Mouse (Mus musculus) Muller cell, postnatal 12 days (primary cell): ENCODE data around the gene Fcna.

Experiments used
- DNase-seq: peaks from one replicate; pipeline ENCODE4 v3.0.0-alpha.2; 2015; ENCODE audit errors: inconsistent ontology term

Fcna gene

GRCm38 (mm10) chr2:25627811-25628210, at the start of gene Fcna:
Gene Fcna (minus strand): TSS chr2:25628030.
- no peak for DNase-seq

DNA sequence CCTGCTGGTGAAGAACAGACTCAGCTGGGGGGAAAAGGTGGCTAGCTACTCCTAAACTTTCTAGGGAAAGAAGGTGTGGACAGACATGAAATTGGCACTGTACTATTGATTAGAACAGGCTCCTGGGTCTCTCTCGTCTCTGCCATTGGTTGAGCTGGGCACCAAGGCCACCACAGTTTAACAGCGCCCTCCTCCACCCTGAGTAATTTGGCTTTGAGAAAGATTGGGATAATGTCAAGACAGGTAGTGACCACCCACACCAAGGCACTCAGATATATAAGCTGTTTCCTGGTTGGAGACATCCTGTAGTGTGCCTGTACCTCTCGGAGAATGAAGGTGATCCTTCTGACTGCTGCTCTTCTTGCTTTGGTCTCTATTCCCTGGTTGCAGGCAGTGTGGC, 48.7 kb upstream of the Fcna start, which contains the start of gene Lcn6:
TSS of gene Lcn6 (plus strand) at position 301 of the 400 bp plus-strand sequence.
- DNase-seq: no peak

DNA sequence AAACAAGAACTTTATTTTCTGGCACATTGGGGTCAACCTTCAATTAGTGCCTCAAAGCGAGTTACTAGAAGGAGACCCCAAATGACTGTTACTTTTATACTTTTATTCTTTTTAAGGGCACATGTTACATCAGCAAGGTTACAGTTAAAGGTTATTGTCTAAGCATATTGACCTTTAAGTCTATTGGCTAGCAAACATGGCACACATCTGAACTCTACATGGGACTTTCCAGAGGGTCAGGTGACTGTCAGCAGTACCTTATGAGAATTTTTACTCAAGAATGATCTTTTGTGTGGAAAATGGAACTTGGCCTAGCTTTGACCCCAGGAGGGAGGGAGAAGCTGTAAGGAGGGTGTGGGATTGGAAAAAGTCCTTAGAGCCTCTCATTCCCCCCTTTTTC, 38.7 kb upstream of the Fcna start:
- DNase-seq: no peak

DNA sequence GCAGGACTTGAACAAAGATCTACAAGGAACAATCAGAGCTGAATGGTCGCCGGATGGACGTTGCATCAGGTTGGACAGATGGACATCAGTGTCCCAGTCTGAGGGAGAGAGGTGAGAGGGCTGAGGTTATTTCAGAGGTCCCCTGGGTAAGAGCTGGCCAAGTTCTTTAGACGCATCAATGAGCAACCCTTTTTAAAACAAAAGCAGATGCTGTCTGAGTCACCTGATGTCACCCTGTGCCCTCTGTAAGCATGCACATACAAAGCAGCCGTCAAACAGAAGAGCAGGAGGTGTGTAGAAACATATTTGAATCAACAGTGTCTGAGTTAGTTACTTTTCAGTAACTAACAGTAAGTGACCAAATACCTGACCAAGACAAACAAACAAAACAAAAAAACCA, 36.3 kb upstream of the Fcna start:
- DNase-seq: no peak

- DNase-seq: no peak
Observed at GRCm38 (mm10) chr2:25663511-25663910, 35.7 kb upstream of the Fcna start.

GRCm38 (mm10) chr2:25661245-25661970, 33.6 kb upstream of the Fcna start:
- peak; percentile 20 for DNase-seq

GRCm38 (mm10) chr2:25660279-25660678, 32.4 kb upstream of the Fcna start:
- DNase-seq: no peak

GRCm38 (mm10) chr2:25657652-25658051, 29.8 kb upstream of the Fcna start, which contains the start of gene Lcn5:
Gene Lcn5 (plus strand): TSS chr2:25657952.
- no peak for DNase-seq

DNA sequence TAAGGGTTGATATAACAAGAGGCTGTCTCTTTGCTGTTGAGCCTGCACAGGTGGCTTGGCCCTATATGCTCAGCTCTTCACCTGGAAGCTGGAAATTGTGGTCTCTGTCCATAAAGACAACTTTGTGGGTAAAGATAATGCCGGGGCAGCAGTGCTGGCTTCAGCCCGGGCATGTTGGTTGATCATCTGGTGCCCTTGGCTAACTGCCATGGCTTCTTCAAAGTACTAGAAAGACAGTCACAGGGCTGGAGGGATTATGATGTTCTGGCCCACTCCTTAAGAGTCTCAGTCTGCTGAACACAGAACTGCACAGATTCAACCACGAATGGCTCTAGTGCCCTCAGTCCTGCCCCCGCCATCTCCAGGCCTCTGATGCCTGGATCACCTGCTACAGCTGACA, 29.4 kb upstream of the Fcna start:
- DNase-seq: peak; percentile 57

DNA sequence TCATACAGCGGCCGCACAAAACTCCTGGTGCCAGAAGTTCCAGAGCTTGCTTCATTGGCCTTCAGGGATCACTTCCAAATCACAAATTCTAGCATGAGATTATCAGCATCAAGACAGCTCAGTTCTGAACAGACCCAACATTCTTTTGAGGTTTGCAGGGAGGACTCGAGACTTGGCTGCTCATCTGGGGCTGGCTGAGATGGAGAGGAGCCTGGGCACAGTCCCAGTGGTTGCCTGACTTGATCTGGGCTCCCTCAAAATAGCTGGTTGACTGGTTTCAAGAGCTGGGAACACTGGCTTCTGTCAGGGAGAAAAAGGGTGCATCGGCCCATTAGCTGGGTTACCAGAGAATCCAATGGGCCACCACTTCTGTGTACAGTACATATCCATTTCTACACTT, 28.9 kb upstream of the Fcna start:
- DNase-seq: peak; percentile 77

DNA sequence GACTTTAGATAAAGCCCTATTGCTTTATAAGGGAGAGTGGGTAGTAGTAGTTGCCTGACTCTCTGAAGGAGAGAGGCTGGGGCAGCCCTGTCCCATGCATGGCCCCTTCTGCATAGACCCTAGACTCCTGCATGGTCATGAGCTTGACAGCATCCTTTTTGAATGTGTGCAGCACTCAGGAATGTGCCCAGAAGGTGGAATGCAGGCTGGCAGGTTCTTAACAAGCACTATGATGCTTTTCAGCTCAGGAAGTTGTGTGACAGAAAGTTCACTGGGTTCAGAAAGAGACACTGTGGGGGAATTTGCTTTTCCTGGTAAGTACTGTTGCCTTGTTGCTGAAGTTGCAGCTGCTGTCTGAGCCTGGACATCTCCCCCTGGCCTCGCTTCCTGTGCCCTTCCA, 26.7 kb upstream of the Fcna start:
- peak; percentile 31 for DNase-seq

DNA sequence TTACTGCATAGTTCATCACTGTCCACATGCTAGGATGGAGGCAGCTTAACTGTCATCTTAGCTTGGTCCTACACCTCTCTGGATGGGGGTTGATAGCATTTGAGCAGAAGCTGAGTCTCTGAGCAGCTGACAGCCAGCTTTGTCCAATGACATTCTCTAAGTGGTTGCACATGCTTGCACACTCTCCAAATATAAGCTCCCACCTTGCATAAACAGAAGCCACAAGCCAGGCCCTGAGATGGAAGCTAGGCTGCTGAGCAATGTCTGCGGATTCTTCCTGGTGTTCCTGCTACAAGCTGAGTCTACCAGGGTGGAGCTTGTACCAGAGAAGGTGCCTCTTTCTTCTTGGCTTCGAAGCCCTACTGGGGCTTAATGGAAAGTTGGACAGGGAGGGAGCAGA, 25.1 kb upstream of the Fcna start, which contains the start of gene Lcn8:
TSS of gene Lcn8 (plus strand) at position 219 of the 400 bp plus-strand sequence.
- DNase-seq: no peak

GRCm38 (mm10) chr2:25639890-25640289, 12.1 kb upstream of the Fcna start:
- peak; percentile 40 for DNase-seq

DNA sequence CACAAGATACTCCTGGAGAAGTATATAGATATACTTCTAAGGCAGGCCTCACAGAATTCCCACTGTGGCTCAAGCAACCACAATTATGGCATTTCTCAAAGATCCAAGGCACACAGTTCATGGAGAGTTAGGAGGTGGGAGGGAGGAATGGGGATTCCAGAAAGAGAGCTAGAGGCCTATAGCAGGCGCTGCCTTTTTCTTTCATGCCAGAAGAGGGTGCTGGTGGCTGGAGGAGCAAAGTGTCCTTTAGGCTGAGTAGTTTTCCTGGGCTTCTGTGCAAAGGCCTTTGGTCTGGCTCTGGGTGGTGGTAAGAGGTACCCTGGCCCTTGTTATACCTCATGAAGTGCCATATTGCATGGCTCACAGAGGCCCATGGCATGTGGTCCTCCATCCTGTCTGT, 6.2 kb upstream of the Fcna start:
- peak; percentile 19 for DNase-seq

GRCm38 (mm10) chr2:25633616-25634015, 5.8 kb upstream of the Fcna start:
- DNase-seq: no peak

- no peak for DNase-seq
Observed at GRCm38 (mm10) chr2:25628738-25629137, 908 bp upstream of the Fcna start.

GRCm38 (mm10) chr2:25625986-25626385, 1.8 kb downstream of the Fcna start:
- DNase-seq: no peak

- DNase-seq: peak; percentile 95
Observed at GRCm38 (mm10) chr2:25621229-25622200, 6.3 kb downstream of the Fcna start, which contains the start of gene Tmem141. Gene Tmem141 (minus strand): TSS chr2:25622005.

DNA sequence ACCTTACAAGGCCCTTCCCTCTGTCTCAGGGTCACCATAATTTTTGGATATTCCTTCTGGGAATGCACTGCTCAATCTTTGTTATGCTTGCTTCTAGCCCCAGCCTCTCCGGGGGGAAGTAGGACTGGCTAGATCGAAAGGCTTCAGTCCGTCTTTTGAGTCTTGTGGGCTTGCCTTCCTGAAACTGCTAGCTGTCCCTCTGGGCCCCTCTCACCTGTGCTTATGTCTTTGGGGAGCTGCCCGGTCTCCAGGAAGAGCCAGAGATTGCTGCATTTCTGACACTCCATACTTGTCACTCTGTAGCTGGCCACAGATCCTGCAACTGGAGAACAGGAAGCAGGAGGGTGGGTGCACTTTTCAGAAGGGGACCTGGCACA, 7.0 kb downstream of the Fcna start:
- DNase-seq: no peak

DNA sequence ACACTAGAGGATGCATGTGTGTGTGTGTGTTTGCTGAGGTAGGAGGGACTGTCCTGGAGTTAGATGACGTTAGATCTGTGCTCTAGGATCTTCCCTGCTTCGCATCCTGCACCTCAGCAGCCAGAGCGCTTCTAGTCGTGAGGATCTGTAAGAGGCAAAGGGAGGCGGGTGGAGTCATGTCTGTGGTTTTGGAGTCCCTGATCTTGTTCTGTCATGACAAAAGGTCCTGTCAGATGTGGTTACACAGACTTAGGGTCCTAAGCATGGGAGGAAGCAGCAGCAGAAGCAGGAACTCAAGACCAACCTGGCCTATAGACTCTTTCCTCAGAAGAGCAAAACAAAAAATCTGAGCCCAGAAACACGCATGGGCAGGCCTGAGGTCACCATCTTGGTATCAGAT, 7.4 kb downstream of the Fcna start:
- DNase-seq: no peak

- DNase-seq: no peak
Observed at GRCm38 (mm10) chr2:25617578-25617977, 10.3 kb downstream of the Fcna start, which contains the start of gene Ccdc183. Gene Ccdc183 (minus strand): TSS chr2:25617678.

DNA sequence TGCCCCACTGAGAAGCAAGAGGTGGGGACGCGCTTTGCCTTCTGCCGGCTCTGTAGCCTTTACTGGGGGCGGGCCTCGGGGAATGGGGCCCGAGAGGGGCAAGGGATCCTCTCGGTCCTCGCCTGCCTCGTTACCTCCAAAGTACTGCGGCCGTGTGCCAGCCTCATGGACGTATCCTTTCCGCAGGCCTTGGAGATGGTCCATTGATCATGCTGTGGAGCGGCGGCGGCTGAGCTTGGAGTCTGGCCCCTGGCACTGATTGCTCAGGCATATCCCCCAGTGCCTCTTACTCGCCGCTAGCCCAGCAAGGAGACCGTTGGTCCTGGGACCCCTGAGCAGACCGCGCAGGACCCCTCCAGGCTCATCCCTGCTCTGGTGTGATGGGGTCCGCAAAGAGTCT, 11.4 kb downstream of the Fcna start:
- DNase-seq: no peak
